Mouse (Mus musculus) neural tube, embryonic 15.5 days (tissue): Measurements from ENCODE around the gene Dynlt1f. TPM values are rescaled to one million over a fixed set of nuclear protein-coding genes. Genes with fewer than 3 reads are reported as not detected.
A peak's percentile ranks its signal among the peaks of the same experiment; 100 is the strongest.
"Not testable (repeated sequence)": the region's sequence is repeated elsewhere in the genome, so short reads cannot be mapped to it uniquely, and the experiment has no call there.

Experiments used
- ATAC-seq: fragments of 200-750 bp; cut with Nextera tagmentation; 2 replicates; pipeline ENCODE4 v1.8.0; 2017; ENCODE audit warnings: mild to moderate bottlenecking, moderate TSS enrichment, moderate library complexity; ENCODE audit not compliant: low FRiP score
- H3K27ac ChIP-seq: fragments of 300-500 bp; sonication (generic); replicated peaks from 2 replicates; pipeline ENCODE4 v1.5.1; 2015; ENCODE audit warnings: mild to moderate bottlenecking, inconsistent platforms
- H3K27me3 ChIP-seq: fragments of 300-500 bp; sonication (generic); replicated peaks from 2 replicates; pipeline ENCODE4 v1.6.1; 2015; ENCODE audit warnings: inconsistent platforms
- H3K36me3 ChIP-seq: fragments of 300-500 bp; sonication (generic); 2 replicates; pipeline ENCODE4 v1.6.1; 2015; ENCODE audit warnings: inconsistent platforms
- H3K4me1 ChIP-seq: fragments of 300-500 bp; sonication (generic); 2 replicates; pipeline ENCODE4 v1.6.1; 2015; ENCODE audit warnings: inconsistent platforms
- H3K4me2 ChIP-seq: fragments of 300-500 bp; sonication (generic); 2 replicates; pipeline ENCODE4 v1.6.1; 2015; ENCODE audit warnings: inconsistent platforms, mild to moderate bottlenecking, moderate library complexity
- H3K4me3 ChIP-seq: fragments of 300-500 bp; sonication (generic); replicated peaks from 2 replicates; pipeline ENCODE4 v1.5.1; 2015; ENCODE audit warnings: mild to moderate bottlenecking, inconsistent platforms
- H3K9ac ChIP-seq: fragments of 300-500 bp; sonication (generic); replicated peaks from 2 replicates; pipeline ENCODE4 v1.6.1; 2015; ENCODE audit warnings: mild to moderate bottlenecking, inconsistent platforms
- H3K9me3 ChIP-seq: fragments of 300-500 bp; sonication (generic); replicated peaks from 2 replicates; pipeline ENCODE4 v1.6.1; 2016; ENCODE audit warnings: inconsistent platforms
- WGBS: fragments of 180-500 bp; shearing (Covaris S2); methylation state at CpG from one replicate; pipeline ENCODE4 v1.1.7; 2015; ENCODE audit warnings: mixed read lengths; 5-methylcytosine and 5-hydroxymethylcytosine counted together
- polyA plus RNA-seq: library from polyadenylated mRNA; unstranded; fragments of >200 nt; fragmentation: Nextera tagmentation; extraction: Ambion mirVana; gene quantifications from 2 replicates; pipeline ENCODE4 v1.2.1, GENCODE M21; 2015

Dynlt1f gene
- polyA plus RNA-seq, 1 experiment from 2014 or later = 281 TPM

- ATAC-seq = peak; percentile 40
- not testable (repeated sequence) for H3K27me3 ChIP-seq, H3K27ac ChIP-seq, H3K9me3 ChIP-seq, H3K36me3 ChIP-seq, H3K4me2 ChIP-seq, H3K4me3 ChIP-seq, H3K4me1 ChIP-seq, H3K9ac ChIP-seq
- 55% methylated on average over 5 of the region's 8 CpGs for WGBS
Observed at GRCm38 (mm10) chr17:6685288-6685818, 29.7 kb upstream of the Dynlt1f start.

GRCm38 (mm10) chr17:6684464-6685287, 29.0 kb upstream of the Dynlt1f start:
- H3K4me1 ChIP-seq, H3K9ac ChIP-seq, H3K4me2 ChIP-seq, H3K27me3 ChIP-seq, H3K9me3 ChIP-seq, H3K4me3 ChIP-seq, H3K36me3 ChIP-seq: not testable (repeated sequence)
- peak; percentile 82 for ATAC-seq
- 0 out of 2 replicates have a peak overlapping the region, but pooled peaks have one; percentile 28 for H3K27ac ChIP-seq
- no CpG with 5 or more reads among the region's 4 CpGs for WGBS

- not testable (repeated sequence) for H3K27me3 ChIP-seq, ATAC-seq, H3K27ac ChIP-seq, H3K9me3 ChIP-seq, H3K36me3 ChIP-seq, H3K4me2 ChIP-seq, H3K4me1 ChIP-seq, H3K4me3 ChIP-seq, H3K9ac ChIP-seq
- WGBS = 100% methylated on average over 1 of the region's 5 CpGs
Observed at GRCm38 (mm10) chr17:6683702-6684101, 28.0 kb upstream of the Dynlt1f start.

- 88% methylated on average over 4 of the region's 4 CpGs for whole genome bisulfite sequencing
- not testable (repeated sequence) for H3K4me1 ChIP-seq, H3K9ac ChIP-seq, H3K36me3 ChIP-seq, H3K27me3 ChIP-seq, H3K9me3 ChIP-seq, H3K4me2 ChIP-seq, H3K27ac ChIP-seq, H3K4me3 ChIP-seq, ATAC-seq
Observed at GRCm38 (mm10) chr17:6681721-6682120, 26.0 kb upstream of the Dynlt1f start.

- not testable (repeated sequence) for ATAC-seq, H3K4me2 ChIP-seq, H3K4me3 ChIP-seq, H3K9me3 ChIP-seq, H3K9ac ChIP-seq, H3K27ac ChIP-seq, H3K27me3 ChIP-seq, H3K4me1 ChIP-seq, H3K36me3 ChIP-seq
- WGBS = 100% methylated on average over 1 of the region's 2 CpGs
Observed at GRCm38 (mm10) chr17:6678063-6678462, 22.4 kb upstream of the Dynlt1f start.

- 59% methylated on average over 5 of the region's 5 CpGs for WGBS
- not testable (repeated sequence) for H3K27ac ChIP-seq, H3K4me1 ChIP-seq
Observed at GRCm38 (mm10) chr17:6674297-6674696, 18.6 kb upstream of the Dynlt1f start.

GRCm38 (mm10) chr17:6668522-6668921, 12.8 kb upstream of the Dynlt1f start:
- ATAC-seq, H3K4me3 ChIP-seq, H3K27me3 ChIP-seq, H3K4me1 ChIP-seq, H3K27ac ChIP-seq, H3K4me2 ChIP-seq, H3K36me3 ChIP-seq, H3K9ac ChIP-seq, H3K9me3 ChIP-seq: not testable (repeated sequence)
- no CpG with 5 or more reads among the region's 6 CpGs for WGBS

More at GRCm38 (mm10) chr17:6674297-6674696, 18.6 kb upstream of the Dynlt1f start:
- H3K36me3 ChIP-seq, H3K4me3 ChIP-seq, H3K27me3 ChIP-seq, H3K9ac ChIP-seq, ATAC-seq, H3K9me3 ChIP-seq, H3K4me2 ChIP-seq: not testable (repeated sequence)

GRCm38 (mm10) chr17:6665389-6665788, 9.7 kb upstream of the Dynlt1f start:
- not testable (repeated sequence) for H3K4me1 ChIP-seq, ATAC-seq, H3K4me2 ChIP-seq, H3K9me3 ChIP-seq, H3K27ac ChIP-seq, H3K36me3 ChIP-seq, H3K9ac ChIP-seq, H3K4me3 ChIP-seq, H3K27me3 ChIP-seq
- 96% methylated on average over 4 of the region's 5 CpGs for WGBS

GRCm38 (mm10) chr17:6662840-6663239, 7.1 kb upstream of the Dynlt1f start:
- H3K4me1 ChIP-seq, H3K4me3 ChIP-seq, ATAC-seq, H3K4me2 ChIP-seq, H3K9me3 ChIP-seq, H3K9ac ChIP-seq, H3K27ac ChIP-seq, H3K36me3 ChIP-seq, H3K27me3 ChIP-seq: not testable (repeated sequence)
- WGBS = 72% methylated on average over 3 of the region's 3 CpGs

GRCm38 (mm10) chr17:6661093-6661816, 5.6 kb upstream of the Dynlt1f start:
- not testable (repeated sequence) for H3K9ac ChIP-seq, H3K9me3 ChIP-seq, H3K27ac ChIP-seq, H3K4me1 ChIP-seq, H3K4me2 ChIP-seq, ATAC-seq, H3K27me3 ChIP-seq, H3K4me3 ChIP-seq, H3K36me3 ChIP-seq
- WGBS = 41% methylated on average over 9 of the region's 11 CpGs

- not testable (repeated sequence) for H3K36me3 ChIP-seq
- WGBS = 68% methylated on average over 6 of the region's 6 CpGs
Observed at GRCm38 (mm10) chr17:6660589-6660988, 4.9 kb upstream of the Dynlt1f start.

GRCm38 (mm10) chr17:6658801-6659200, 3.1 kb upstream of the Dynlt1f start, which contains the start of gene Sytl3:
Gene Sytl3 (plus strand): TSS chr17:6659093.
- not testable (repeated sequence) for H3K36me3 ChIP-seq, H3K4me2 ChIP-seq, H3K9me3 ChIP-seq, ATAC-seq, H3K4me1 ChIP-seq, H3K9ac ChIP-seq, H3K27ac ChIP-seq, H3K4me3 ChIP-seq, H3K27me3 ChIP-seq
- WGBS = 87% methylated on average over 4 of the region's 7 CpGs

More at GRCm38 (mm10) chr17:6660589-6660988, 4.9 kb upstream of the Dynlt1f start:
- not testable (repeated sequence) for H3K27ac ChIP-seq, H3K4me3 ChIP-seq, H3K9ac ChIP-seq, H3K4me2 ChIP-seq, ATAC-seq, H3K9me3 ChIP-seq, H3K4me1 ChIP-seq, H3K27me3 ChIP-seq
